Mouse (Mus musculus) liver, embryonic 16.5 days (tissue): ENCODE data around the gene Chst7. TPM values are rescaled to one million over a fixed set of nuclear protein-coding genes. Genes with fewer than 3 reads are reported as not detected.

Source experiments
- ATAC-seq: fragments of 200-750 bp; cut with Nextera tagmentation; 2 replicates; pipeline ENCODE4 v1.8.0; 2017; ENCODE audit warnings: low read depth, mild to moderate bottlenecking, moderate number of reproducible peaks, moderate library complexity
- H3K27ac ChIP-seq: fragments of 300-500 bp; sonication (generic); 2 replicates; pipeline ENCODE4 v1.5.1; 2014; ENCODE audit warnings: mild to moderate bottlenecking, low read length
- H3K27me3 ChIP-seq: fragments of 300-500 bp; sonication (generic); 2 replicates; pipeline ENCODE4 v1.6.1; 2014; ENCODE audit warnings: low read depth, low read length, mixed read lengths; ENCODE audit not compliant: control insufficient read depth, insufficient read depth
- H3K36me3 ChIP-seq: fragments of 300-500 bp; sonication (generic); 2 replicates; pipeline ENCODE4 v1.6.1; 2014; ENCODE audit warnings: mild to moderate bottlenecking; ENCODE audit not compliant: control insufficient read depth, insufficient read depth
- H3K4me1 ChIP-seq: fragments of 300-500 bp; sonication (generic); 2 replicates; pipeline ENCODE4 v1.6.1; 2014; ENCODE audit warnings: low read depth, low read length, mixed read lengths; ENCODE audit not compliant: control insufficient read depth
- H3K4me2 ChIP-seq: fragments of 300-500 bp; sonication (generic); 2 replicates; pipeline ENCODE4 v1.6.1; 2014; ENCODE audit warnings: low read depth, low read length, mixed read lengths
- H3K4me3 ChIP-seq: fragments of 300-500 bp; sonication (generic); 2 replicates; pipeline ENCODE4 v1.5.1; 2014; ENCODE audit warnings: low read depth, mild to moderate bottlenecking, low read length
- H3K9ac ChIP-seq: fragments of 300-500 bp; sonication (generic); 2 replicates; pipeline ENCODE4 v1.6.1; 2014; ENCODE audit warnings: low read depth, low read length
- H3K9me3 ChIP-seq: fragments of 300-500 bp; sonication (generic); replicated peaks from 2 replicates; pipeline ENCODE4 v1.6.1; 2016; ENCODE audit warnings: low read length; ENCODE audit not compliant: control insufficient read depth
- WGBS: fragments of 180-500 bp; shearing (Covaris S2); extraction: QIAGEN DNeasy Blood & Tissue Kit; methylation state at CpG from one replicate; pipeline ENCODE4 v1.1.7; 2014; ENCODE audit not compliant: insufficient replicate concordance; 5-methylcytosine and 5-hydroxymethylcytosine counted together
- polyA plus RNA-seq: library from polyadenylated mRNA; unstranded; fragments of >200 nt; fragmentation: Nextera tagmentation; extraction: Ambion mirVana; gene quantifications from 2 replicates; pipeline ENCODE4 v1.2.1, GENCODE M21; 2015

The Chst7 gene
- 0.85 and 0.94 TPM in 2 replicates for polyA plus RNA-seq

DNA sequence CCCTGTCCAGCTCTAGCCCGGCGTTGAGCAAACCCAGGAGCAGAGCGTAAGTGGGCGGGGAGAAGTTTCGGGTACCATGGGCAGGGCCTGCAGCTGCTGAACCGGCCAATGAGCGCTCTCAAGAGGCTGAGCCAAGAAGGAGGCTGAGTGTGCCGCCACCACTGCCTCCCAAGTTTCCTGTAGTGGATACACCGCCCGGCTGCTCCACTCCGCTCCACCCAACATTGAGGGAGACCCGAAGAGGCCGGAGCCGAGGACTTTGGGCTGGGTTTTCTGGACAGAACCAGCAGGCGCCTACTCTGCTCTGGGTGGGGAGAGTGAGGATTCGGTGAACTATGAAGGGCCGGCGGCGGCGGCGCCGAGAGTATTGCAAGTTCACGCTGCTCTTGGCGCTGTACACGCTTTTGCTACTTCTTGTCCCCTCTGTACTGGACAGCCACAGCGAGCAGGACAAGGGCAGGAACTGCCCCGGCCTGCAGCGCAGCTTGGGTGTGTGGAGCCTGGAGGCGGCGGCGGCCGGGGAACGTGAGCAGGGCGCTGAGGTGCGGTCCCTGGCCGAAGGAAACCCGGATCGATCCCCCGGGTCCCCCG is at the start of gene Chst7:
Gene Chst7 (plus strand): TSS at position 180 of the 591 bp plus-strand sequence.
- Histone ChIP-seq H3K4me3 (peak within 1 kb of the TSS; percentile 37), H3K27me3 (peaks cover 22% of the 10 kb centered on the region), H3K4me1 (no peaks in the 10 kb centered on the region), H3K9me3 (no peaks in the 10 kb centered on the region), H3K36me3 (no peaks in the 10 kb centered on the region), H3K27ac (no peak within 1 kb of the TSS), H3K9ac (no peak within 1 kb of the TSS), H3K4me2 (peak within 1 kb of the TSS; percentile 46)
- peak; percentile 54; the same call in 1 of the 2 replicates for ATAC-seq
- 27% methylated on average over 40 of the region's 40 CpGs for WGBS

DNA sequence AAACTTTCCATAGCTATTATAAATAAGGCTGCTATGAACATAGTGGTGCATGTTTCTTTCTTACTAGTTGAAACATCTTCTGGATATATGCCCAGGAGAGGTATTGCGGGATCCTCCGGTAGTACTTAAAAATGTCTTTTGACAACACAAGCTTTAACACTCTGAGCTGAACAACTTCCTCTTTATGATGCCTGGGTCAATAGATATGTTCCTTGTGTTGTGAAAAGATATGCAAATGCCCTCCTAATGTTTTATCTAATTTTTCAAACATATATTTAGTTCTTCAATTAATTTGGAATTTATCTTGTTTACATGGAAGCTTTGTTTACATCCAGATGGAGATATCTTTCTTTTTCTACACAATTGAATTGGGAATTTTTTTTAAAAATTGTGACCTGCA is 47.1 kb upstream of the Chst7 start:
- H3K27ac ChIP-seq, result no peak overlapping the region
- H3K36me3 ChIP-seq, result no peaks in the 10 kb centered on the region
- H3K4me1 ChIP-seq, result no peaks in the 10 kb centered on the region
- no peak overlapping the region for H3K4me2 ChIP-seq
- no peaks in the 10 kb centered on the region for H3K9me3 ChIP-seq
- no peak overlapping the region for H3K4me3 ChIP-seq
- H3K27me3 ChIP-seq, result no peaks in the 10 kb centered on the region
- no peak for ATAC-seq
- WGBS, result 52% methylated on average over 2 of the region's 2 CpGs
- no peak overlapping the region for H3K9ac ChIP-seq

DNA sequence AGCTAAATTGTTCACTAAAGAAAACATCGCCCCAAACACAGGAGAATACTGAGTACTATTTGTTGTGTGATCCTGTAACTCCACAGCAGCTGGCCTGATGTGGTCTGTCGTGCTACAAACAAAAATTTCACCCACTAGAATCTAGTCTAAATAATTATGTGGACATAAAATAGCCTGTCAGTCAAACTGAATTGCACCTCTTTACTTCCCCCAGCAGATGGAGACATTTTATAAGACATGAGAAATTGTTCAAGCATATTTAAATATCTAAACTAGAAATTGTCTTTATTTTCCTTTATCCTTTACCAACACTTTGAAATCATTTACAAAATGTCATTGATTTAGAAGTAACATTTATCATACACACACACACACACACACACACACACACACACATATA is 38.4 kb upstream of the Chst7 start:
- H3K27me3 ChIP-seq, result no peaks in the 10 kb centered on the region
- no peaks in the 10 kb centered on the region for H3K4me1 ChIP-seq
- no peak for ATAC-seq
- no peak overlapping the region for H3K4me2 ChIP-seq
- no peaks in the 10 kb centered on the region for H3K9me3 ChIP-seq
- H3K4me3 ChIP-seq, result no peak overlapping the region
- 35% methylated on average over 2 of the region's 2 CpGs for WGBS
- H3K36me3 ChIP-seq, result no peaks in the 10 kb centered on the region
- no peak overlapping the region for H3K27ac ChIP-seq
- H3K9ac ChIP-seq, result no peak overlapping the region

DNA sequence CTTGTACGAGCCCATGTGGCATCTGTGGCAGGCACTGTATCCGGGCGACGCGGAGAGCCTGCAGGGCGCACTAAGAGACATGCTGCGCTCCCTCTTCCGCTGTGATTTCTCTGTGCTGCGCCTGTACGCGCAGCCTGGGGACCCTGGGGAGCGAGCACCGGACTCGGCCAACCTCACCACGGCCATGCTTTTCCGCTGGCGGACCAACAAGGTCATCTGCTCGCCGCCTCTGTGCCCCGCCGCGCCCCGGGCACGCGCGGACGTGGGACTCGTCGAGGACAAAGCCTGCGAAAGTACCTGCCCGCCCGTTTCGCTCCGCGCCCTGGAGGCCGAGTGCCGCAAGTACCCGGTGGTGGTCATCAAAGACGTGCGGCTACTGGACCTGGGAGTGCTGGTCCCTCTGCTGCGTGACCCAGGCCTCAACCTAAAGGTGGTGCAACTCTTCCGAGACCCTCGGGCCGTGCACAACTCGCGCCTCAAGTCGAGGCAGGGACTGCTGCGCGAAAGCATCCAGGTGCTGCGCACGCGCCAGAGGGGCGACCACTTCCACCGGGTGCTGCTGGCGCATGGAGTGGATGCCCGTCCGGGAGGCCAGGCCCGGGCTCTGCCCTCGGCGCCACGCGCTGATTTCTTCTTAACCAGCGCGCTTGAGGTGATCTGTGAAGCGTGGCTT is 872 bp downstream of the Chst7 start:
- WGBS, result 26% methylated on average over 65 of the region's 65 CpGs
- peak overlapping the region; percentile 46 for H3K4me2 ChIP-seq
- H3K9me3 ChIP-seq, result no peaks in the 10 kb centered on the region
- no peak overlapping the region for H3K9ac ChIP-seq
- H3K36me3 ChIP-seq, result no peaks in the 10 kb centered on the region
- H3K27me3 ChIP-seq, result peaks cover 22% of the 10 kb centered on the region
- H3K4me1 ChIP-seq, result no peaks in the 10 kb centered on the region
- no peak for ATAC-seq
- H3K4me3 ChIP-seq, result peak overlapping the region; percentile 37
- H3K27ac ChIP-seq, result no peak overlapping the region

DNA sequence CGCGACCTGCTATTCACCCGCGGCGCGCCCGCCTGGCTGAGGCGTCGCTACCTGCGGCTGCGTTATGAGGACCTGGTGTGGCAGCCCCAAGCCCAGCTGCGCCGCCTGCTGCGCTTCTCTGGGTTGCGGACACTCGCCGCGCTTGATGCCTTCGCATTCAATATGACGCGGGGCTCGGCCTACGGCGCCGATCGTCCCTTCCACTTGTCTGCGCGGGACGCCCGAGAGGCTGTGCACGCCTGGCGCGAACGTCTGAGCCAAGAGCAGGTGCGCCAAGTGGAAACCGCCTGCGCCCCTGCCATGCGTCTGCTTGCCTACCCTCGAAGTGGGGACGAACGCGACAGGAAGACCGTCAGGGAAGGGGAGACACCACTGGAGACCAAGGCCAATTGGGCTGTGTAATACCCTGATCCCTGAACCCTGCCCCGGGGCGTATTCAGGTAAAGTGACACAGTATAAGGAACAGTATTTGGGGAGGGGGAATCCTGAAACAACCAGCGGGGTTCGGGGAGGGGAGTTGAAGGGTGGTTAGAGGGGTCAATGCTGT is 1.5 kb downstream of the Chst7 start:
- no peaks in the 10 kb centered on the region for H3K4me1 ChIP-seq
- H3K9ac ChIP-seq, result no peak overlapping the region
- peaks cover 22% of the 10 kb centered on the region for H3K27me3 ChIP-seq
- H3K27ac ChIP-seq, result no peak overlapping the region
- 28% methylated on average over 42 of the region's 47 CpGs for WGBS
- H3K9me3 ChIP-seq, result no peaks in the 10 kb centered on the region
- H3K36me3 ChIP-seq, result no peaks in the 10 kb centered on the region
- H3K4me3 ChIP-seq, result peak overlapping the region; percentile 37; the same call in 1 of the 2 replicates
- ATAC-seq, result no peak
- peak overlapping the region; percentile 46; the same call in 1 of the 2 replicates for H3K4me2 ChIP-seq

DNA sequence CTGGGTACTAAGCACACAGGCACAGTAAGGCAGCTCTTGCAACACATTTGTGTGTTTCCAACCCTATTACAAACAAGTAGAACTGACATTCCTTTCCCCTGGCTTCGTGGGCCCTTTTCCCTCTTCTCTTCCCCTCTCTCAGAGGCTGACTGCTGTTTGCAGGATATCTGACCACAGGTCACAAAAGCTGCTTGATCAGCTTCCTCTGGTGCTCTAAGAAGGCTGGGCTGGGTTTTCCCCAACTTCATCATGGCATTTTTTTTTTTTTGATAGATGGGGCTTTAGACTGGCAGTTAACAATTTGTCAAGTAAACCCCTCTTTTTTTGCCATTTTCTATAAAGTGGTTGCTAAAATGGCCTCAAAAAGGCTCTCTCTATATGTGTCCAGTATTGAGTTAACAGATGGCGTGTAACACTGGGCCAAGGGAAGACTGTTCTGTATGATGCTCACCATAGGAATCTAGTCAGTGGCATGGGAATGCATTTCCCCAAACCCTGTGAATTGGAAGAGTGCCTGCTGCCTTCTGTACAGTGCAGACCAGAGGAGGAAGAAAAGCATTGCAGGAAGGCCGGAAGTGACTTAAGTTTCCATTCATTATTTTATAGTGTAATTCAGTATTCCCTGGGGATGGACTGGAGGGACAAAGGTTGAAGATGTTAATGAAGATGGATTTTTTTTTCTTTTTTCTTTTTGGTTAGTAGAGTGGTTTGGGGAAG is 2.6 kb downstream of the Chst7 start:
- ATAC-seq, result no peak
- no peak overlapping the region for H3K27ac ChIP-seq
- no peak overlapping the region for H3K9ac ChIP-seq
- H3K36me3 ChIP-seq, result no peaks in the 10 kb centered on the region
- no peaks in the 10 kb centered on the region for H3K9me3 ChIP-seq
- peaks cover 22% of the 10 kb centered on the region for H3K27me3 ChIP-seq
- no peaks in the 10 kb centered on the region for H3K4me1 ChIP-seq
- 37% methylated on average over 3 of the region's 3 CpGs for WGBS
- no peak overlapping the region for H3K4me2 ChIP-seq
- H3K4me3 ChIP-seq, result no peak overlapping the region

DNA sequence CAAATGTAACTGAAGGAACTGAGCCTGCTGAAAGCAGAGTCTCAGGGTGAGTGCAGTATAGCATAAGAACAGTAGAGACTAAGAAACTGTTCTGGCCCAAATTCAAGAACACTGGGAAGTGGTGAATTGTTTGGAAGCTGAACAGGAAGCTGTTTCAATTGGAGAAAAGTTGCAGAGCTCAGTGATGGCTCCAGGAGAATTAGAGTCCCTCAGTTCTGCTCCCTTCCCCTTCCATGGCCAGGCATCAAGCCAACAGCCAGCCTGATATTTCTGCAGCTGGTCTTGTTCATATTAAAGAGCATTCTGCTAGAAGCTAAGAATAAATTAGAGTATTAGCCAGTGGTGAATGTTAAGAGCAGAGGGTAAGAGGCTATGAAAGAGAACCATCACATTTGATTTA is 7.3 kb downstream of the Chst7 start:
- H3K9me3 ChIP-seq, result no peaks in the 10 kb centered on the region
- H3K36me3 ChIP-seq, result no peaks in the 10 kb centered on the region
- no peak overlapping the region for H3K27ac ChIP-seq
- no peak for ATAC-seq
- no peak overlapping the region for H3K4me2 ChIP-seq
- no peaks in the 10 kb centered on the region for H3K4me1 ChIP-seq
- H3K27me3 ChIP-seq, result no peaks in the 10 kb centered on the region
- H3K9ac ChIP-seq, result no peak overlapping the region
- no peak overlapping the region for H3K4me3 ChIP-seq

DNA sequence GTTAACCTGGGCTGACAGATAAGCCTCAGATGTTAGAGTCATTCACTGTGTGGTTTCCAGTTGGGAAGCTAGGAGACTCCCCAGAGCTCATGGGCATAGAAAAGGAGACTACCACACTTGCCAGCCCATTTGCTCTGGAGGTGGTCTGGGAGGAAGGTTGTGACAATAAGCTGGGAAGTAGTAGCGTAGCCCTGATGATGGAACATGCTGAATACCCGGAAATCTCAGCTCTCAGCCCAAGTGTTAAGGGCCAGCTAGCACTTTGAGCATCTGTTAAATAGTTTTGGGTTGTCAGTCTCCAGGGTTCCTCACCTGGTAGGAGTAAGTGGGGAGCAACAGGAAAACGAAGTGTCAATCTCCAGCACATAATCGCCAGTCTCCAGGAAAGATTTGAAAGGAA is 10.8 kb downstream of the Chst7 start:
- Histone ChIP-seq H3K9me3 (no peaks in the 10 kb centered on the region), H3K4me3 (no peak overlapping the region), H3K27ac (no peak overlapping the region), H3K9ac (no peak overlapping the region), H3K4me2 (no peak overlapping the region), H3K27me3 (no peaks in the 10 kb centered on the region), H3K4me1 (no peaks in the 10 kb centered on the region), H3K36me3 (no peaks in the 10 kb centered on the region)
- no peak for ATAC-seq
- 52% methylated on average over 4 of the region's 4 CpGs for WGBS

DNA sequence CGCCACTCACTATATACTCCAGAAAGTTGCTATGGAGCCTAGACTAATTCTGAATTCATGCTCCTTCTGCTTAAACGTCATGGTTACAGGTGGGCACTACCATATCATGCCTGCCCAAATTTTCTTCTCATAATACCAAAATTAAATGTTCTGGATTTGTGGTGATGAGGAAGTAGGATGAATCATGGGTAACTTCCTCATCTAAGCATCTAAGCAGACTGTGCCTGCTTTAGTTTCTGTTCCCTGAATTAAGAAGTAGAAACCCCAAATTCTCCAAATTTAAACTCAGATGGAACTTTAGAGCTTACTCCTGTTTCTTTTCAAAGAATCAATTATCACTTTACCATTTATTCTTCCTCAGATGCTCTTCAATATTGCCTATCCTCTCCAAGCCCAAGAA is 58.4 kb downstream of the Chst7 start:
- Histone ChIP-seq H3K9me3 (no peaks in the 10 kb centered on the region), H3K9ac (no peak overlapping the region), H3K4me2 (no peak overlapping the region), H3K36me3 (no peaks in the 10 kb centered on the region), H3K4me3 (no peak overlapping the region), H3K27me3 (no peaks in the 10 kb centered on the region), H3K27ac (no peak overlapping the region), H3K4me1 (no peaks in the 10 kb centered on the region)
- ATAC-seq, result no peak
- WGBS, result 41% methylated on average over 2 of the region's 2 CpGs
